Mouse (Mus musculus): ENCODE measurements around the gene Pus7.
"Not testable (repeated sequence)": the region's sequence is repeated elsewhere in the genome, so short reads cannot be mapped to it uniquely, and the experiment has no call there.

Pus7 gene

DNA sequence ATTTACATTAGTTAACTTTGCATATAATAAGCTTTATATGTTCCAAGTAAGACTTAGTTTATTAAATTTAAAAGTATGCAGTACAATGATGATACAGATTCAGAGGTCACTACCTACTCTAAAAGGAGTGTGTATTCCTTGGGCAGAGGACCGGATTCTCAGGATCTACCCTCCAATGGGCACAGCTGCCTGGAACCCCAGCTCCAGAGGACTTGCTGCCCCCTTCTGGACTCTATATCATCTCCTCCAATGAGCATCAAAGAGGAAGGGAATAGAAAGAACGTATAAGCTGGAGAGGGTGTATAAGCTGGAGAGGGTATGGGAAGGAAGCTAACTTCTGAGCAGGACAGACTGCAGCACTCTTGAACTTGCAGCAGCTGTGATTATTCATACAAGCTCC is 33.6 kb downstream of the Pus7 start:
- DNase-seq, result no peak

DNA sequence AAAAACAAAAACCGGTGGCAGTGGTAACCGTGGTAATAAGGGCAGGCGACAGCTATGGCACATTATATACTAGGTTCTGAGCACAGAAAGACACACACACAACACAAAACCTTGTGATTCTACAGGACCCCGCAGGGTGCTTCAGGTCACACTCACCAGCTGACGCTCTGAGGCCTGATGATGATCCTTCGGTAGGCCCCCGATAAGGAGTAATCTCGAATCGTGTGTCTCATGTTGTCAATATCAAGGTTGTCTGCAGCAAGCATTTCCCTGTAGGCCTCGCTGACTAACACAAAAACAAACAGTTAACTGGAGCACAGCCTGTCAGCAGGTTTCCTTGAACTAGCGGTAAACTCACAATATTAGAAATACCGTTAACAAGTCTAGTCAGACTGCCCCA is 40.2 kb downstream of the Pus7 start:
- DNase-seq, result no peak

DNA sequence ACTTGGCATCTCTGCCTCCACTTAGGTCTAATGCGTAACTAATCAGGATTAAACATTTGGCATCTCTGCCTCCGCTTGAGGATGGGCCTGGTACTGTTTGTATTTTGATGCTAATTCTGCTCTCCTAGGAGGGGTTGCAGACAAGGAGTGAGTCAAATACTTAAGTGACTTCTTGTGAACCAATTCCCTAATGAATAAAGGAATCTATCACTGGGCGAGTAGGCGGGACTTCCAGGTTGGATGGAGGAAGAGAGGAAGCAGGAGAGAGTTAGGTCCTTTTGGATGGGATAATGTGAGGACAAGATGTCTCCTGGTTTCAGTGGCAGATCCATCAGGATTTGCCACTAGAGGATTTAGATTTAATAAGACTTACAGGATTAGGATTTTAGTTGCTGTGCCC is 46.4 kb downstream of the Pus7 start:
- DNase-seq, result no peak

DNA sequence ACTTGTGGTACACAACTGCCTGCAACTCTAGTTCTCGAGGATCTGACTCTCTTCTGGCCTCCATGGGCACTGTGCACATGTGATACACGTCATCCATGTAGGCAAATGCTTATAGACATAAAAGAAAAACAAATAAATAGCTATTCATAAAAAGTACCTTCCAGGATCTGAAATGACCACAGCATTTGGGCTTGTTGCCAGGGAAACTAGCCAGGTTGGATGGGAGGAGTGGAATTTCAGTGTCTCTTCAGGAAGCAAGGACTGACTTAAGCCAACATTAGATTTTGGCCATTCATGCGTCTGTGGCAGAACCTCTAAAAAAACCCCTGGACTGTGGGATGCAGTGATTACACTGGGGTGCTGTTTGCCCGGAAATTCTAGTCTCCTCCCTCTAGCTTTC is 47.1 kb downstream of the Pus7 start:
- DNase-seq, result no peak

DNA sequence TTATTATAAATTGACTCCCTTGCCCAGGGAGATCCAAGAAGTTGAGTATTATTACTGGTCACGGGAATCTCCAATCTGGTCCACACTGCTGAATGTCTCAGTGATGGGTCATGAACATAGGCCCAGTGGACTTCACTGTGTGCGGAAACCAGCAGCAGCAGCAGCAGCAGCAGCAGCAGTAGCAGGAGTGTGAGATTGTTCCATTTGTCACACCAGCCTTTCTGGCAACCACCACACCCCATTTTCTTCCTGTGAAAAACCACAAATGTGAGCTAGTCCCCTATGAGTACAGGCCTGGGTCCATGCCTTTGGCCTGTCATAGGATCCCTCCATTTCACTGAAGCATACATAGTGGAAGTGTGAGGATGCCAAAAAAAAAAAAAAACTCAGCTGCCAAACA is 61.6 kb downstream of the Pus7 start:
- no peak for DNase-seq

DNA sequence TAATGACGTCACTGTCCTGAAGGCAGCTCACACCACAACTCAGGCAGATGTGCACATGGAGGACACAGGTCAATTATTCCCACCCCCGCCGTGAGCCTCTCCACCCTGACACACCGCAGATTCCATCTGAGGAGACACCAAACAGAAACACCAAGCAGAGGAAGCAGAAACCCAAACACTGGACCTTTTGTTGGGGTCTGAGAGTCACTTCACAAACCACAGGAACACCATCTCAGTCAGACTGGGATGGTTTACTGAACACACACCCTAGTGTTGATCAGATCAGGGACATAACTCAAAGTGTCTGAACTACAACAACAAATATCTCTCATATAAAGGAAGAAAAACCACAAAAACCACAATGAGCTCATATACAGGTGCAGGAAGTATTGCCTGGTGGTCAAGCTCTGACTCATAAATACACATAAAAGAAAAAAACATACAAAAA is 64.6 kb downstream of the Pus7 start:
- no peak for DNase-seq

DNA sequence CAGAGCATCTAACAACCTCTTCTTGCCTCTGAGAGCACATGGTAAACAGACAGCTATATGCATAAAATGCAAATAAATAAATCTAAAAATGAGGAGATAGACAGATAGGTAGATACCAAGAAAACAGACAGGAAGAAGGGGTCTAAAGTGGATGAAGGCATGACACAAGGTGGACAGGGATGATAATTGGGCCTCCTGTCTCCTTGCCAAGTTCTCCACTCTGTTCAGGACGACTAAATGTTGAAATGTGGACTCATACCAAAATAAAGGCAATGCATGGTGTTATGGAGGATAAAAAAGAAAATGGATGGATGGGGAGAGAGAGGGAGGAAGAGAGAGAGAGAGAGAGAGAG is 65.4 kb downstream of the Pus7 start:
- DNase-seq, result no peak

DNA sequence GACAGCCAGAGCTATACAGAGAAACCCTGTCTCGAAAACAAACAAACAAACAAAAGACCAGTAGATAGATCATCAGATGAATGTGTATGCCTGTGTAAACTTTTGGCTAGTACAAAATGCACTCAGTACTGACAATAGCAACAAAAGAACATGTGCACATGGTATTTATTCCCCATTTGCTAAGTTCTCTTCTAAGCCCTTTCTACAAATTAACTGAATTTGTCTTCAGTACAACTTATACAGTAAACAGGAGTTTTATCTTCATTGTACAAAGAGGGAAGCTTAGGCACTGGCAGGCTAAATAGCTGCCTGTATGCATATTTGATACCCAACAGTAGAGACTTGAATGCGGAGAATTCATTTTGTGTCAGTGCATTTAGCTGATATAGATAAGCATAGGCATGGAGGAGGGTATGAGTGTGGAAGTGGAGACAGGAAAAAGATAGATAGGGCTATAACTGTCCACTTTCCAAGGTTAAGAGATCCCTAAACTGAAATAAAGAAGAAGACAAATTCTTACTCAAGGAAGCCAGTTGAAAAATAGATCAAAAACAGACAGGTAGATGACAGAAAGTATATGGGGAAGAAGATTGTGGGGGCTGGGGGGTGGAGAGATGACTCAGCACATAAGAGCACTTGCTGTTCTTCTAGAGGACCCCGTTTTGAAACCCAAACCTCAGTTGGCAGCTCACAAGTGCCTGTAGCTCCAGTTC is 65.9 kb downstream of the Pus7 start:
- no peak for DNase-seq

DNA sequence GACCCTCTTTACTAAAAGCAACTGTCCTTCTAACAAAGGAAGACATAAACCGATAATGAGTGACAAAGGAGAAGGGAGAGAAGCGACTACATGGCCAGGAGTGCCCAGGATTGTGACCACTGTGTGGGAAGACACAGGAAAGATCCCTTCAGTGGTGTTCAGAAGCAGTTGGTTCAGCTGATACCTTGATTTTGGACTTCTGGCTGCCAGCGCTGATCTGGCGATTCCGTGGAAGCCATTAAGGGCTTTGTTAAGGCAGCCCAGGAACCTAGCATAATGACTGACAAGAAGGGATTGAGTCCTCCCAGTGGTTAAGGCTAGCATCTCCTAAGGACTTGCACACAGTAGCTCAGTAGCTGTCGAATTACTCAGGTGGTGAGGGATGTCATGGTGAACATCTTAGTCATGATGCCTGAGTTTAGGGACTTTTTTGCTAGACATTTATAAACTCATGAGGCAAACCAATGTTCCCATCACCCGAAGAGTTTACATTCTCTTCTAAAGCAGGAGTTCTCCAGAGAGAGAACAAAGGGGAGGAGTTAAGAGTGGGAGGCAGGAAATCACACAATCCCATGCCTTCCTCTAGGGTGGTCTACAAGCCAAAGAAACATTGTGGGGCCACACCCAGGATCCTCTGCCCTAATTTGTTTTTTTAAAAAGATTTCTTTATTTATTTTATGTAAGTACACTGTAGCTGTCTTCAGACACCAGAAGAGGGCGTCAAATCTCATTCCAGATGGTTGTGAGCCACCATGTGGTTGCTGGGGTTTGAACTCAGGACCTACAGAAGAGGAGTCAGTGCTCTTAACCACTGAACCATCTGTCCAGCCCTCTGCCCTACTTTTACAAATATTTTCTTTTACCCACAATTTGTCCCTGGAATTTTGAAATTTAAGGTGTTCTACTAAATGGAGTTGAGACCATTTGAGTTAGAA is 69.8 kb downstream of the Pus7 start:
- DNase-seq, result no peak

DNA sequence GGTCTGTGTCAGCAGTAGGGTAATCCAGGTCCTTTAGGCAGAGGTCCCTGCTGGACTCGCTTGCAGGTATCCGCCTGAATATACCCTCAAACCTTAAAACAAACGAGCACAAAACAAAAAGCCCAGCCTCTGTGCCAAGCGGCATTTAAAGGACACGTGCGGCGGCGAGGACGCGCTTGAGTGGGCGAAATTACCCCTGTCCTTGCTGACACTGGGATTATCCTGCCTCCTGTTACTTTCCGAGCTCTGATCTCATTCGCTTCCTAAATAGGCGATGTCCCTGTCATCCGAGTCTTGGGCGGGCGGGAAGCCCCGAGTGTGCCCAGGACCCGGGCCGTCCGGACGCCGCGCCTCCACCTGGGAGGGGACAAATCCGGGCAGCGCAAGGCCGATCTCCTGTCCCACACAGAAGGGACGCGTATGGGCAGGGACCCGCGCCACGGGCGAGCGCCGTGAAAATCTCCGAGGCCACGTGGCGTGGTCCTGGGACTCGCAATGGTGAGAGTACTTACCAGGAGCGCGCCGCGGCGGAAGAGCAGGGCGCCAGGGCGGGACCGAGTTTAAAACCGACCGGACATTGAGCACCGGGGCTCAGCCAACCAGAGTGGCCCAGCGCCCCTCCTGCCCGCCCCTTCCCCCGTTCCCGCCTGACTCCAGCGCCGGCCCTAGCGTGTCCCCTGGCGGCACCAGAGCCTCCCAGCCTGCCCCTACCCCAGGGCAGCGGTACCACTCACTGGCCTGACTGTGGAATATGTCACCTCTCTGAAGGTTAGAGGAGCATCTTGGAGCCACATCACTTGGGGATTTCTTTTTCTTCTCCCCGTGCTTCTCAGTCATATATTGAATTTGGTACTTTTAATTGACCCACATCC is 71.1 kb downstream of the Pus7 start:
- DNase-seq, result peak; percentile 57

DNA sequence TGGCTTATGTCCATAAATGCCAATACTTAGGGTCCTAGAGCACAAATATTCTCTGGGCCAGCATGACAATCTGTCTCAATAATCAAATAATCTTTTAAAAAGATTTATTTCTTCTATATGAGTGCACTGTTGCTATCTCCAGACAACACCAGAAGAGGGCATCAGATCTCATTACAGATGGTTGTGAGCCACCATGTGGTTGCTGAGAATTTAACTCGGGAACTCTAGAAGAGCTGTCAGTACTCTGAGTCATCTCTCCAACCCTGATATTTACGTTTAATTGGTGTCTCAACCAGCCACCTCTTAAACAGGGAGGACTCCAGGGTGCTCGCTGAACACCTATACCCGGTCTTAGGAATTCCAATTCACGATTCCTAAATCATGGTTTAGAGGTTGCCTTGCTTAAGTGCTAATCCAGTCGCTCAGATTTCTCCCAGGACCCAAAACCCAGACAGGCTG is 71.8 kb downstream of the Pus7 start:
- peak; percentile 26 for DNase-seq

DNA sequence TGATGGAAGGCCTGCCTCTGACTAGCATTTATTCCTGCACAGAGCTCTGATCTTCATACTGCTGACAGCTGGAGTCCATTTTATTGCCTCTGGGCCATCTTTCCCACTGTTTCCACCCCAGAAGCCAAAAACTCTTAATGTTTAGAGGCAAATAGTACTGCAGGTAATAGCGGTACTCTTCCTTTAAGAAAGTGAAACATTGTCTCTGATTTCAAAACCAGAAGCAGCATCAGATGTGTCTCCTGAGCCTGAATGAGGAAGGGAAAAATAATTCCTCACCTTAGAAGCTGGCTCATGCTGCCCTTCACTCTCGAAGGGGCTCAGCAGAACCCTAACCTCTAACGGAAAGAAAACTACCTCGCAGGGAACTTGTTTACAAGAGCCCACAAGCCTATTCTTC is 72.3 kb downstream of the Pus7 start:
- no peak for DNase-seq

DNA sequence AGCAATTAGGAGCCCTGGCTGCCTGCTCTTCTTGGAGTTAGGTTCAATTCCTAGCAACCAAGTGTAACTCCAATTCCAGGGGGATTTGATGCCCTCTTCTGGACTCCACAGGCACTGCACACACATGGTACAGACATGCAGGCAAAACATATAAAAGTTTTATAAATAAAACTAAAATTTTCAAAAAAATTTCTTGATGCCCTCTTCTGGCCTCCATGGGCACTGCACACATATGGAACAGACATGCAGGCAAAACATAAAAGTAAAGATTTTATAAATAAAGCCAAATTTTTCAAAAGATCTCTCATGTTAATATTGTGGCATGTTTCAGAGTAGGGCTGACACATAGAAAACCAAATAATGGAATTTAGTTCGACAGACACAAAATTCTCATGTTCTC is 73.8 kb downstream of the Pus7 start:
- DNase-seq, result no peak

DNA sequence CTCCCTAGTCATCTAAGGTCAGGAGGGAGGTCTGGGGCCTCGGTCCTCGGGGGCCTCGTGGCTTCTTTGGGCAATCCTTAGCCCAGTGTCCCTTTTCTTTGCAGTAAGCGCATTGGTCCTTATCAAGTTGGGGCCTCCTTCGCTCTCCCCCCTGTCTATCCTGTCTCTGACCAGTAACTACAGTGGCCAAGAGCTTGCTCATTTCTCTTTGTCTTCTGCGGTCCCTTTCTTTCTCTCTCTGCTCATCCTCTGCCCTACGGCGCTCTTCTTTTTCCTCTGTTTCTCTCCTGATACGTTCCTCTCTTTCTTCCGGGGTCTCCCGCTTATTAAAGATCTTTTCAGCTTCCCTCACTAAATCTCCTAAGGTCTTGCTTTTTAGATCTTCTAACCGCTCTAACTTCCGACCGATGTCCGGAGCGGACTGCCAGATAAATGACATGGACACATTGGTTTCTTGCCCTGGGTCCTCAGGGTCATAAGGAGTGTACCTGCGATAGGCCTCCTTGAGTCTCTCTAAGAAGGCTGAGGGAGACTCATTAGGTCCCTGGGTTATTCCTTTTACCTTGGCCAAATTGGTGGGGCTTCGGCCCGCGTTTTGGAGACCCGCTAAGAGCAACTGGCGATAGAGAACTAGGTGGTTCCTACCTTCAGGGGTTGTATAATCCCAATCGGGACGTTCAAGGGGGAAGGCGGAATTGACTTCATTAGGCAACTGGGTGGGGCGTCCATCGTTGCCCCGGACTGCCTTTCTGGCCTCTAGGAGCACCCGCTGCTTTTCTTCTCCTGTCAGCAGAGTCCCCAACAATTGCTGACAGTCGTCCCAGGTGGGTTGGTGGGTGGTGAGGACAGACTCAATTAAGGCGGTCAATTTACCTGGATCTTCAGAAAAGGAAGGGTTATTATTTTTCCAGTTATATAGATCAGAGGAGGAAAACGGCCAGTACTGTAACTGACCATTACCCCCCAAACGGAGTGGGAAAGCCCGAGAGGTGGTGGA is 76.6 kb downstream of the Pus7 start:
- DNase-seq, result not testable (repeated sequence)

DNA sequence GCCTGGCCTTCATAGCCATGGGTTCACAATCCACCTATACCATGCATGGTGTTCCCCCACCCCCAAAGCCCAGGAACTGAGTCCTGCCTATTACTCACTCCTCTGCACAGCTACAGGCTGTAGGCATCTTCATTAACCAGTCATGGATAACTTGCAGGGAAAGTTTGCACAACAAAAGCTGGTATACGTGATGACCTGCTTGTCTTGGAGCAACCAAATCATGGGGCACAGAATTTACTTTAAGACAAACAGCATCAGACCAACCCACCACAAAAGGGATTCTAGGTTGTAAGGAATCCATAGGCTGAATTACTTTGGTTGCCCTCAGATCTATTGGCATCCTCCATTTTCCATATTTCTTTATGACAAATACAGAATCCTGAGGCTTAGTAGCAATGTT is 86.1 kb downstream of the Pus7 start:
- no peak for DNase-seq

Measured in right cerebral cortex, adult 18-20 months (tissue).